Mouse (Mus musculus): ENCODE measurements at regions not wholly inside any gene's neighbourhood (a gene's known extent, or its start where the extent isn't known, plus 50 kb on each side); places are given as distances from the start of the nearest gene placed in this dataset.

- DNase-seq, result no peak
- intact Hi-C loops (cut with DNase I), result loop anchor here (2.0 to 5.0 kb wide), 4 partner anchors 166 to 916 kb away; no protein-coding TSS in a partner anchor
Observed at GRCm38 (mm10) chr1:81516575-81517210, 439.9 kb downstream of the Nyap2 start.

DNA sequence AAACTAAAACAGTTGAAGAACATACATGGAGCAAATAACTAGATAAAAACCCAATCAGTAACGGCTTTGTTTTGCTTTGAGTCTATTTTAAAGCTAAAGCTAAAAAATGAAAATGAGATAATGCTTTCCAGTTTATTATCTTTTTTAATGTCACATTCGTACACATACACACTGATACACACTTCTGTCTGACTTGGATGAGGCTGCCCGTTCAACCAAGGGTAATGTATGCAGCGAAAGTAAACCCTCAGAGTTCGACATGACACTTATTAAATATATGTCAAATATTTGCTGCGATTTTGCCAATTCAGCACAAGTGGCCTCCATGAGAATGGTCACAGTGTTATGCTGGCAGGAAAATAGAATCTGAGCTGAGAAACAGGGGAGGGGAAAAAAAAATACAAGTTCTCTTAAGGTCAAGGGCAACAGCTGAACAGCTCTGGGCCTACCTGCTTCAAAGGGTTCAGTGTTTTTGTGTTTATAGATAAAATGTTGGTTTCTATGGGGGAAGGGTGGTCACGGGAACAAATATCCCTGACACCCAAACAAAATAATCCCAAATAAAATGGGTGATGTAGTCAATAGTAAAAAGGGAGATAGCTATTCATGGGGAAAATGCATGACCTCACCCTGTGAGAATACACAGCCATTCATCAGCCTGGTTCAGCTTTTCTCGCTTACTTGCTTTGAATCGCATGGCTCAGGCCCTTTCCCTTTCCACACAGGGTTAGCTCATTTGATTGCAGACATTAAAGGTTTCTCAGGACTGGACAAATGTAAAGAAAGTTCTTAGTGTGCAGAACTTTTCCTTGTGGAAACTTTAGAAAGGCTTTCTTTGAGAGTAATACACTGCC lies 443.9 kb downstream of the Nyap2 start:
- no peak for DNase-seq
- intact Hi-C loops (cut with DNase I), result no loop called here

DNA sequence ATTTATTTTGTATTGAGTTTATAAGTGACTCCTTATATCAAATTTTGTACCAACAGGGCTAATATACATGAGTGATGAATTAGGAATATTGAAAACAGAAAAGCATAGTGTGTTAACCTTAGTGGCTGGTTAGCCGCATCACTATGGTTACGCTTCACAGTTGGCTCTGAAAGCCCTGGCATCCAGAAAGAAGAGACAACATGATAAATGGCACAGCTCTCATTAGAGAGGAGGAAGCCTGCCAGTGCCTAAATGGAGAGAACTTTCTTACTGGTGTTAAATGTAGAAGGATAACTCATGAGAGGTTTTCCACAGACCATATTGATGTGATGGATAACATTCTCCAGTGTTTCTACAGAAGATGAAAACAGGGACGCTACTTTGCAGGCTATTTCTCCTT lies 446.2 kb downstream of the Nyap2 start:
- no peak for DNase-seq
- intact Hi-C loops (cut with DNase I), result no loop called here

- intact Hi-C loops (cut with DNase I), result no loop called here
- DNase-seq, result no peak
Observed at GRCm38 (mm10) chr1:81525821-81526220, 449.1 kb downstream of the Nyap2 start.

- intact Hi-C loops (cut with DNase I), result no loop called here
Observed at GRCm38 (mm10) chr1:81537836-81538235, 461.1 kb downstream of the Nyap2 start.

GRCm38 (mm10) chr1:81539591-81540311 lies 463.0 kb downstream of the Nyap2 start:
- intact Hi-C loops (cut with DNase I), result no loop called here
- no peak for DNase-seq

More at GRCm38 (mm10) chr1:81537836-81538235, 461.1 kb downstream of the Nyap2 start:
- no peak for DNase-seq

GRCm38 (mm10) chr1:81548906-81549305 lies 472.2 kb downstream of the Nyap2 start:
- DNase-seq, result no peak
- intact Hi-C loops (cut with DNase I), result no loop called here

DNA sequence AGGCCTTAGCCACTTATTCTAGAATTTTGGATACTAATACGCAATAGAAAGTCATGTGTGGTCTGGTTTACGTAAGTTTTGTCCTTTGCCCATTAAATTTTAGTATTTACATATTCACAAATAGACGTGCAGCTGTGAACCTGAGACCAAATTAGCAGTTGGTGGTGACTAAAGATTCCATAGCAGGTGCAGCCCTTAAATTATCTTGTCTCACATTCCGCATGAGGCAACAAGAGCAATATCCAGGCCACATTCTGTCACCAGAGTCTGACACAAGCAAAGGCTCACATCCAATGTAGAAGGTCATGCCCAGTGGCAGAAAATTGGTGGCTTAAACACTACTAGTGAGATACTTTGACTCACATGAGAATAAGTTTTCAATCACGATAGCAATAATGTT lies 473.0 kb downstream of the Nyap2 start:
- DNase-seq, result no peak
- intact Hi-C loops (cut with DNase I), result no loop called here

DNA sequence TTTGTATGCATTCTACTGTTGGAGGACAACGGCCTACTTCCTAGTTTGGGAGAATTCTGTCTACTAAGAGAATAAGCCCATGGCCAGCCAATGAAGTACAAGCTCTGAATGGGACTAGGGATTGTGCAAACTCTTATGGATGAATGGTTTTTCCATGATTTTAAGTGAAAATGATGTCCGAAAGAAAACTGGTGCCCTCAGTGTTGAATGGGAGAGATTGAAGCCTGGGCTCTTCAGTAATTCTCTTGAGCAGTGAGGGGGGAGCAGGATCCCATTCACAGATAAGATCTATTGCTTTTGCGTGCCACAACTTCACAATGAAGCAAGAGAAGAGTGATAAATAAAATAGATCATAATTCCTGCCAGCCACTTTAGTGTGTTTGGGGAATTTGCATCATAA lies 476.0 kb downstream of the Nyap2 start:
- DNase-seq, result no peak
- intact Hi-C loops (cut with DNase I), result no loop called here

GRCm38 (mm10) chr1:81576965-81577664 lies 500.4 kb downstream of the Nyap2 start:
- intact Hi-C loops (cut with DNase I), result no loop called here
- DNase-seq, result no peak

DNA sequence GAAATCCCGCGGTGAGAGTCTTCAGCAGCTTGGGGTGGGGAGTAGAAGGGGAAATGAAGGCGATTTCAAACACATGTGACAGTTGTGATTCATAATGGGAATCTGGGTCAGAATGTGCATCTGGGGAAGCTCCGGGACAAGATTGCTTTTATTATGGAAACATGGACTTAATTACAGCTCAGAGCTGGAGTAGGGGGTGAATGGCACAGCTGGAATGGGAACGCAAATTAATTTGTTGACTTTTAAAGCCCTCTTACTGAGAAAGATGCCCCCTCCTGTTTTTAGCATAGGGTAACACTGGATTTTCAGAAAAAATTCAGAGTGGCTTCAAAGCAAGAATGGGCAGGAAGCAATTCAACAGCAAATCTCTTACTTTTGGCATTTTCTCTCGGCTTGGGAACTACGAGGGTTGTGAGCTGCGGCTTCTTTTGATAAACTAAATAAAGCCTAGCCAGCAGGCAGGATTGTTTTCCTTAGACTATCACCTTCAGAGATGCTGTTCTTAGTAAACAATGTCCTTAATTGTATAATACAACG lies 501.0 kb downstream of the Nyap2 start:
- intact Hi-C loops (cut with DNase I), result no loop called here
- DNase-seq, result no peak

GRCm38 (mm10) chr1:81581208-81581607 lies 504.5 kb downstream of the Nyap2 start:
- intact Hi-C loops (cut with DNase I), result no loop called here
- no peak for DNase-seq

DNA sequence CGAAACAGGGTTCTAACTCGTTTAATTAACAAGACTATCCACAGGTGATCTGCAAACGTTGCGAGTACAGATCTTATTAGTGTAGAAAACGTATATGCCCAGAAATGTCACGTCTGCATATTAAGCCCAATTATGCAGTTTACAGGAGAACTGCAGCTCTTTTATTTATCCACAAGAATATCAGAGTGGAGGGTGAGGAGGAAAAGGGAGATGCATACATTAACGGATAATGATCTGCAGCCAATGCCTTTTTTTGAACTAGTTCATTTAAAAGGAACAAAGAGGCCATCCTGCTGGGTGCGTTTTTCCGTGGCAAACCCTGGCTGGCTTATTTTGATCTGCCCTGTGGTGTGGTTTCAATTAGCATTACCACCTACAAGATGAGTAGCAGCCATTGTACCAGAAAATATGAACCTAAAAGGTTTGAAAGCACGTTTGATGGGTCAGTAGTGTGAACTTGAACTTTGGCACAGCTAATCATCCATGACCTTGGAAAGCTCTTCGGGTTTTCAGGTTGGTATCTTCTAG lies 511.1 kb downstream of the Nyap2 start:
- DNase-seq, result no peak
- intact Hi-C loops (cut with DNase I), result no loop called here

- no peak for DNase-seq
- intact Hi-C loops (cut with DNase I), result loop anchor here (10.0 kb wide), 1 partner anchor 723 kb away; the partner anchor contains the start of gene Rhbdd1
Observed at GRCm38 (mm10) chr1:81591623-81592022, 514.9 kb downstream of the Nyap2 start.

DNA sequence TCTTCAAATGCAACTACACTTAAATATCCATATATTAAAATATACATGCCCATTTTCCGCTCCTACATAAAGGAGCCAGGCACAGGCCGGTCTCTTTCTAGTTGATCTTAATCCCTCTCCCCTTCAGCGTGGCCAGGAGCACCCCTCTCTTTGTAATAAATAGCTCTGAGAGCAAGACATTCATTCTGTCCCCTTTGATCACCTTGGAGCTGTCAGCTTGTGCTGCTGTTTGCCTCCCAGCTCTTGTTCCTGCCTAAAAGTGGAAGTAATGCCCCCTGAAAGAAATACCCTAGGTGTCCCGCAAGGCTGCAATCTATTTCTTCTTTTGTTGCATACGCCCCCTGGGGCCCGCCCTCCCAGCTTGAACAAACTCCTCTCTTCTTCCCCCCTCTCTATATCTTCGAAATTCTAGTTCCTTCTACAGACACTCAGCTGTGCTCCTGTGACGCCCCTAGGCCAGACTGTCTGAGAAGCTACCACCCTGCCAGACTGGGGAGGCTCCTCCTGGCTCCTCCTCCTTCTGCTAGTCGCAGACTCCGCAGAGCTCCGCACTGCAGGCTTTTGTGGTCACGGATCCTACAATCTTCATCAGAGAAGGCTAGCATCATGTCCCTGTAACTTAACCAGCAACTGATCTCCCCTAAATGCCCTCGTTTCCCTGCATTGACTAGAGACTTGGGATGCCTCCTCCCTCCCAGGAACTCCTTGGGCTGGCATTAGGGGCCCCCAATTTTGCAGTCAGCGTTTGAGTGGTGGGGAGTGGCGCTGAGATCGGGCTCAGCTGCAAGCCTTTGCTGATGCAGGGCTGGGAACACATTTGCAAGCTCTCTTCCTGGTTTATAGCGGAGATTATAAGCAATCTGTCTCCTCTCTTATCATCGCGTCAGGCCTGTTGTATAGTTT lies 516.8 kb downstream of the Nyap2 start:
- intact Hi-C loops (cut with DNase I), result loop anchor here (10.0 kb wide), 1 partner anchor 721 kb away; the partner anchor contains the start of gene Rhbdd1
- DNase-seq, result peak; percentile 11 to 34

DNA sequence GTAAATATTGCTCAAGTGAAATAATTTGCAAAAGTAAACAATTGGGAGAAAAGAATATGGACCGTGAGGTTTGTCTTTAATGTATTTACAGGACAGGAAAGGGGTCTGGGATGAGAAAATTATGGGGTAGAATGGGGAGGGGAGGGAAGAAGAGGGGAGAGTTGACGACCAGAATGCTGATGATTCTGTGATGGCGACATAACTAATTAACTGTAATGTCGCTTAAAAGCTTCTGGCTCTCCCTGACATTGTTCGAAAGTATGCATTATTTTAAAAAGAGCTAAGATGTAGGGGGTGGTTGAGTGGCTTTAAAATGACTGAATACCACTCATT lies 517.4 kb downstream of the Nyap2 start:
- intact Hi-C loops (cut with DNase I), result loop anchor here (10.0 kb wide), 1 partner anchor 721 kb away; the partner anchor contains the start of gene Rhbdd1
- DNase-seq, result no peak

- DNase-seq, result no peak
- intact Hi-C loops (cut with DNase I), result loop anchor here (10.0 kb wide), 1 partner anchor 720 kb away; the partner anchor contains the start of gene Rhbdd1
Observed at GRCm38 (mm10) chr1:81594606-81595005, 517.9 kb downstream of the Nyap2 start.

- intact Hi-C loops (cut with DNase I), result no loop called here
- DNase-seq, result no peak
Observed at GRCm38 (mm10) chr1:81608772-81609171, 532.0 kb downstream of the Nyap2 start.

- intact Hi-C loops (cut with DNase I), result no loop called here
- no peak for DNase-seq
Observed at GRCm38 (mm10) chr1:81618880-81619279, 542.1 kb downstream of the Nyap2 start.
